Mouse (Mus musculus) midbrain, postnatal 0 days (tissue): Measurements from ENCODE around the gene Rxrb. TPM values are rescaled to one million over a fixed set of nuclear protein-coding genes. Genes with fewer than 3 reads are reported as not detected.
A peak's percentile ranks its signal among the peaks of the same experiment; 100 is the strongest.
"Not testable (repeated sequence)": the region's sequence is repeated elsewhere in the genome, so short reads cannot be mapped to it uniquely, and the experiment has no call there.

Experiments used
- ATAC-seq: fragments of 200-750 bp; cut with Nextera tagmentation; 2 replicates; pipeline ENCODE4 v1.8.0; 2017; ENCODE audit warnings: moderate number of reproducible peaks, mild to moderate bottlenecking, moderate TSS enrichment, moderate library complexity; ENCODE audit not compliant: low FRiP score
- DNase-seq: peaks from one replicate; pipeline ENCODE4 v3.0.0-alpha.2; 2015; ENCODE audit warnings: low spot score
- H3K27ac ChIP-seq: fragments of 300-500 bp; sonication (generic); 2 replicates; pipeline ENCODE4 v1.5.1; 2014; ENCODE audit warnings: low read depth, mild to moderate bottlenecking, low read length, mixed read lengths
- H3K27me3 ChIP-seq: fragments of 300-500 bp; sonication (generic); 2 replicates; pipeline ENCODE4 v1.6.1; 2014; ENCODE audit warnings: low read length, control low read depth, mixed read lengths; ENCODE audit not compliant: insufficient read depth
- H3K36me3 ChIP-seq: fragments of 300-500 bp; sonication (generic); 2 replicates; pipeline ENCODE4 v1.6.1; 2014; ENCODE audit warnings: low read length, control low read depth, mixed read lengths; ENCODE audit not compliant: insufficient read depth
- H3K4me1 ChIP-seq: fragments of 300-500 bp; sonication (generic); 2 replicates; pipeline ENCODE4 v1.6.1; 2014; ENCODE audit warnings: mild to moderate bottlenecking, control low read depth, antibody characterized with exemption, low read length, mixed read lengths; ENCODE audit not compliant: insufficient read depth
- H3K4me2 ChIP-seq: fragments of 300-500 bp; sonication (generic); 2 replicates; pipeline ENCODE4 v1.6.1; 2014; ENCODE audit warnings: low read depth, mild to moderate bottlenecking, low read length, mixed read lengths; ENCODE audit not compliant: poor library complexity, severe bottlenecking
- H3K4me3 ChIP-seq: fragments of 300-500 bp; sonication (generic); 2 replicates; pipeline ENCODE4 v1.5.1; 2014; ENCODE audit warnings: low read depth, mild to moderate bottlenecking, low read length, moderate library complexity
- H3K9ac ChIP-seq: fragments of 300-500 bp; sonication (generic); replicated peaks from 2 replicates; pipeline ENCODE4 v1.6.1; 2014; ENCODE audit warnings: mild to moderate bottlenecking, low read length, moderate library complexity, mixed read lengths; ENCODE audit not compliant: poor library complexity, severe bottlenecking
- H3K9me3 ChIP-seq: fragments of 300-500 bp; sonication (generic); 2 replicates; pipeline ENCODE4 v1.6.1; 2016; ENCODE audit warnings: low read length, control low read depth
- CTCF ChIP-seq: IDR thresholded peaks from 2 replicates; pipeline ENCODE4 v1.5.1; 2016; ENCODE audit warnings: antibody characterized with exemption, mild to moderate bottlenecking
- WGBS: fragments of 180-500 bp; shearing (Covaris S2); extraction: QIAGEN DNeasy Blood & Tissue Kit; methylation state at CpG from one replicate; pipeline ENCODE4 v1.1.7; 2014; 5-methylcytosine and 5-hydroxymethylcytosine counted together
- polyA plus RNA-seq: library from polyadenylated mRNA; unstranded; fragments of >200 nt; fragmentation: Nextera tagmentation; extraction: Ambion mirVana; gene quantifications from 2 replicates; pipeline ENCODE4 v1.2.1, GENCODE M21; 2015
- total RNA-seq: library from RNA; depleted of rRNA; stranded (reverse); fragments of >200 nt; gene quantifications from 2 replicates; pipeline ENCODE4 v1.2.3, GENCODE M21; 2014; rRNA removed

The Rxrb gene
- total RNA-seq, result 53.6 and 61.2 TPM in 2 replicates
- polyA plus RNA-seq, result 52.7 and 53.7 TPM in 2 replicates

DNA sequence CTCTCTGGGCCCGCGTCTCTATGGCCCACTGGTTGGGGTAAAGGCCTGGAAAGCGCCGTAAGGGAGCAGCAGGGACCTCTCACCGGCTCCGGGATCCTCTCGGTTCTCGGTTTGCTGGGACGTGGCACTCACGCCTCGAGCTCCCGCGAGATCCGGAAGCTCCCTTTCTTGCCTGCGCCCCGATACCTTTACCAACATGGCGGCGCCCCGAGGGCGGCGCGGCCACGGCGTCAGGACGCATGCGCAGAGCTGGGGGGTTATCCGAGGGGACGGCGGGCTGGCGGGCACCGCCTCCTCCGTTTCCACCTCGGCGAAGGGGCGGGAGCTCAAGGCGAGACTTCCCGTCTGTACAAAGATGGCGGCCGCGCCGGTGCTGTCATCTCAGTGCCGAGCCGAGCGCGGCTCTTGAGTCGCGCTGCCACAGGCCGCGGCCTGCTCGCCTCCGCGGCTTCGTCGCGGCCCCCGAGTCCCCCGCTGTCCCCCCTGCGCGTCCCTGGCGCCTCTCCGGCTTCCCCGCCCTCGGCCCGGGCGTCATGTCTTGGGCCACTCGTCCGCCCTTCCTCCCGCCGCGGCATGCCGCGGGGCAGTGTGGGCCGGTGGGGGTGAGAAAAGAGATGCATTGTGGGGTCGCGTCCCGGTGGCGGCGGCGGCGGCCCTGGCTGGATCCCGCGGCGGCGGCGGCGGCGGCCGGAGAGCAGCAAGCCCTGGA lies at the start of gene Rxrb, which contains the start of gene Slc39a7:
TSS of gene Rxrb (plus strand) at position 348 of the 709 bp plus-strand sequence.
TSS of gene Slc39a7 (minus strand) at position 218 of the 709 bp plus-strand sequence.
- peaks cover 26% of the 10 kb centered on the region for H3K36me3 ChIP-seq
- no peaks in the 10 kb centered on the region for H3K9me3 ChIP-seq
- peak within 1 kb of the TSS; percentile 97 for H3K27ac ChIP-seq
- DNase-seq, result peak; percentile 97
- peaks cover 27% of the 10 kb centered on the region for H3K4me1 ChIP-seq
- H3K27me3 ChIP-seq, result no peaks in the 10 kb centered on the region
- peak within 1 kb of the TSS; percentile 96 for H3K9ac ChIP-seq
- WGBS, result under 1% methylated on average over 53 of the region's 88 CpGs
- TF ChIP-seq CTCF, result no peak
- ATAC-seq, result peak; percentile 82
- peak within 1 kb of the TSS; percentile 97 for H3K4me2 ChIP-seq
- peak within 1 kb of the TSS; percentile 70 for H3K4me3 ChIP-seq

DNA sequence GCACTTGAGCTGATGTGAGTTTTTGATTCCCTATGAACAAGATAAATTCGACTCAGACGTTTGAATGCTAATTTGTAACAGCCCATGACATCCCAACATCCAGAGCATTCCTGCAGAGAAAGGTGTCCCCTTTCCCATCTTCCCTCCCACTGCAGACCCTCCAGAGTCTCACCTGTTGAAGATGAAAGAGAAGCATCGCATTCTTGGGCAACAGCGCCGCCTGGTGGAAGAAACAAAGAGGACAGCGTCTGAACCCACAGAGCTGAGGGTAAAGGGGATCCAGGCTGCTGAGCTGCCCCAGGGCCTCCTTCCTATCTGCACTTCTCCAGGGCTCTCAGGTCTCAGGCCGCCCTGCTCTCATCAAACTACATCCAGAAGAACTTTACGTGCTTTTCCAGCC lies 49.5 kb upstream of the Rxrb start:
- Histone ChIP-seq H3K27ac (peak overlapping the region; percentile 81; the same call in 1 of the 2 replicates), H3K4me2 (peak overlapping the region; percentile 49), H3K27me3 (peaks cover 20% of the 10 kb centered on the region), H3K4me3 (peak overlapping the region; percentile 46)
- H3K9me3 ChIP-seq, H3K4me1 ChIP-seq, H3K36me3 ChIP-seq, ATAC-seq, H3K9ac ChIP-seq: not testable (repeated sequence)
- TF ChIP-seq CTCF, result peak; percentile 90
- DNase-seq, result peak; percentile 60
- 15% methylated on average over 8 of the region's 8 CpGs for WGBS

DNA sequence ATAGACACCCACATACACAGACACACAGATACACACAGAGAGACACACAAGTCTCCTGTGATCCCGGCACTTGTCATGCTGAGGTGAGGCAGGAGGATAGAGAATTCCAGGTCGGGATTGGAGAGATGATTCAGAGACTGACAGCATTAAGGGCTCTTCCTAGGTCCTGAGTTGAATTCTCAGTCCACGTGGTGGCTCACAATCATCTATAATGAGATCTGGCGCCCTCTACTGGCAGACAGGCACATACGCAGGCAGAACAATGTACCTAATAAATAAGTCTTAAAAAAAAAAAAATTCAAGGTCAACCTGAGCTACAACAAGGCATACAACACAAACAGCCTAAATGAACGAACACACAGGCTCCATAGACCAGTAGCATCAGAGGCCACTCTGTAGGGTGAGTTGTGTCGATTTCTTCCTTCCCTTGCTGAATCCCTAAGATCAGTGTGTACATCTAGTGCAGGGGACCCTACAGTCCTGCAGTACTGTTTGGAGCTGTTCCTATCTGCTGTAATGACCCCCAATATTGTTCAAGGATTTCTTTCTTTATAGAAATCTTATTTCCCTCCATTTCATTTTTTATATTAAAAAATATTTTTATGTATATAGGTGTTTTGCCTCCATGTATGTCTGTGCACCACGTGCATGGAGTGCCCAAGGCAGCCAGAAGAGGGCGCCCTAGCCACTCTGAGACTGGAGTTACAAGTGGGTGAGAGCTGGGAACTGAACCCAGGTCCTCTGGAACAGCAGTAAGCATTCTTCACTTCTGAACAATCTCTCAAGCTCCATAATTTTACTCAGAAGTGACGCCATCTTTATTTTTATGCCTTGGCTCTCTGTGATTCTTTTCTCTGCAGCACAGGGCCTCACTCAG lies 39.6 kb upstream of the Rxrb start:
- H3K4me2 ChIP-seq, result no peak overlapping the region
- WGBS, result 33% methylated on average over 10 of the region's 10 CpGs

GRCm38 (mm10) chr17:33994959-33995358 lies 36.7 kb upstream of the Rxrb start:
- Histone ChIP-seq H3K4me1 (0 out of 2 replicates have a peak, but pooled peaks cover 3% of the 10 kb centered on the region), H3K36me3 (no peaks in the 10 kb centered on the region), H3K27me3 (peaks cover 2% of the 10 kb centered on the region; the same call in 1 of the 2 replicates), H3K4me3 (no peak overlapping the region), H3K27ac (no peak overlapping the region), H3K9ac (no peak overlapping the region), H3K9me3 (no peaks in the 10 kb centered on the region), H3K4me2 (no peak overlapping the region)
- DNase-seq, result no peak
- no peak for ATAC-seq
- whole genome bisulfite sequencing, result 88% methylated on average over 8 of the region's 8 CpGs
- TF ChIP-seq CTCF, result no peak

More for the DNA sequence above, 39.6 kb upstream of the Rxrb start:
- Histone ChIP-seq H3K4me1 (no peaks in the 10 kb centered on the region), H3K27ac (no peak overlapping the region), H3K4me3 (no peak overlapping the region), H3K9me3 (no peaks in the 10 kb centered on the region), H3K9ac (no peak overlapping the region), H3K27me3 (peaks cover 5% of the 10 kb centered on the region; the same call in 1 of the 2 replicates), H3K36me3 (no peaks in the 10 kb centered on the region)
- DNase-seq (peak; percentile 89), ATAC-seq (no peak)
- peak; percentile 88 for TF ChIP-seq CTCF

- no peaks in the 10 kb centered on the region for H3K36me3 ChIP-seq
- H3K4me3 ChIP-seq, result no peak overlapping the region
- TF ChIP-seq CTCF, result no peak
- H3K9ac ChIP-seq, result no peak overlapping the region
- no peak overlapping the region for H3K27ac ChIP-seq
- H3K27me3 ChIP-seq, result peaks cover 7% of the 10 kb centered on the region; the same call in 1 of the 2 replicates
- H3K9me3 ChIP-seq, result no peaks in the 10 kb centered on the region
- 0 out of 2 replicates have a peak, but pooled peaks cover 4% of the 10 kb centered on the region for H3K4me1 ChIP-seq
- no peak overlapping the region for H3K4me2 ChIP-seq
- DNase-seq (no peak), ATAC-seq (no peak)
- 76% methylated on average over 3 of the region's 3 CpGs for whole genome bisulfite sequencing
These were observed 36.0 kb upstream of the Rxrb start for GRCm38 (mm10) chr17:33995651-33996050.

GRCm38 (mm10) chr17:33997025-33997424 lies 34.6 kb upstream of the Rxrb start:
- not testable (repeated sequence) for H3K9ac ChIP-seq, H3K4me2 ChIP-seq, H3K4me3 ChIP-seq, H3K27ac ChIP-seq, ATAC-seq, H3K4me1 ChIP-seq, H3K27me3 ChIP-seq, H3K9me3 ChIP-seq, DNase-seq, H3K36me3 ChIP-seq
- WGBS, result 97% methylated on average over 2 of the region's 2 CpGs

GRCm38 (mm10) chr17:33998697-33999096 lies 32.9 kb upstream of the Rxrb start:
- not testable (repeated sequence) for DNase-seq, H3K36me3 ChIP-seq, H3K4me3 ChIP-seq, H3K4me2 ChIP-seq, ATAC-seq, H3K27me3 ChIP-seq, H3K9me3 ChIP-seq, H3K4me1 ChIP-seq, H3K9ac ChIP-seq, H3K27ac ChIP-seq
- 55% methylated on average over 5 of the region's 5 CpGs for WGBS
